Mouse (Mus musculus): ENCODE results near the gene Kctd12b.
"Not testable (repeated sequence)": the region's sequence is repeated elsewhere in the genome, so short reads cannot be mapped to it uniquely, and the experiment has no call there.

Gene Kctd12b

GRCm38 (mm10) chrX:153695782-153696395, at the start of gene Kctd12b:
Gene Kctd12b, minus strand, starts transcription at chrX:153696391.
- DNase-seq, result peak; percentile 14

GRCm38 (mm10) chrX:153742493-153742892, 46.3 kb upstream of the Kctd12b start:
- DNase-seq, result no peak

DNA sequence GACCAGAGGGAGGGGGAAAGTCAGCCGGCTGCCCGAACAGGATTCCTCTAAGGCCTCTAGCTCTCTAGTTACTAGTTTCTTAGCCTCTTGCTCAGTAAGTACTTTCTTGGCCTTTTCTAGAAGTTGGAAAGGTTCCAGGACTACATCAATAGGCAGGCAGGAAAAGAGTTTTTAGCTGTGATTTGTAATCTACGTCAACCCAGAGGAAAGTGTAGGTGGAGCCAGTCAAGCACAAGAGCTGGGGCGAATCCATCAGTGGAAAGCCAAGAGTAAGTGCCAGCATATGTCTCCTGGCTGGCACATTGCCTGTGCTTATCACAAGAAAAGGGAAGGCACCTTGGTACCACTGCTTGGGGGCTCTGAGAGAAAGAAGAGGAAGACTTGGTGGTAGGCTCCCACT, 39.5 kb upstream of the Kctd12b start:
- no peak for DNase-seq

DNA sequence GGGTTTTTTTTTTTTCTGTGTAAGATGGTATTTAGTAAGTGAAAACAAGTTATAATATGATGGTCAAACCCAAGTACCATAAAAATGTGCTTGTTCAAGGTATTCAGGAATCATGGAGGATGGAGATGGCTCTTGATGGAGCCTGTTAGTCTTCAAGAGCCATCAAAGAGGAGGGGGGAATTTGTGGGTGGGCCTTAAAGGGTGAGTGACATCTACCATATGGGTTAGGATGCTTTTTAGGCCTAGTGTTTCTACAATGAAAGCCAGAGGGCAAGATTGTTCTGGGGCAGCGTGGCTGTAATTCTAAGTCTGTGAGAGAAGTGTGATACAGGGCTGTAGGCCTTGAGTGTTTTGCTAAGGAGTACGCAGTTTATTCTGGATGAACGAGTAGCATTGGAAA, 28.2 kb upstream of the Kctd12b start:
- DNase-seq, result peak; percentile 55

DNA sequence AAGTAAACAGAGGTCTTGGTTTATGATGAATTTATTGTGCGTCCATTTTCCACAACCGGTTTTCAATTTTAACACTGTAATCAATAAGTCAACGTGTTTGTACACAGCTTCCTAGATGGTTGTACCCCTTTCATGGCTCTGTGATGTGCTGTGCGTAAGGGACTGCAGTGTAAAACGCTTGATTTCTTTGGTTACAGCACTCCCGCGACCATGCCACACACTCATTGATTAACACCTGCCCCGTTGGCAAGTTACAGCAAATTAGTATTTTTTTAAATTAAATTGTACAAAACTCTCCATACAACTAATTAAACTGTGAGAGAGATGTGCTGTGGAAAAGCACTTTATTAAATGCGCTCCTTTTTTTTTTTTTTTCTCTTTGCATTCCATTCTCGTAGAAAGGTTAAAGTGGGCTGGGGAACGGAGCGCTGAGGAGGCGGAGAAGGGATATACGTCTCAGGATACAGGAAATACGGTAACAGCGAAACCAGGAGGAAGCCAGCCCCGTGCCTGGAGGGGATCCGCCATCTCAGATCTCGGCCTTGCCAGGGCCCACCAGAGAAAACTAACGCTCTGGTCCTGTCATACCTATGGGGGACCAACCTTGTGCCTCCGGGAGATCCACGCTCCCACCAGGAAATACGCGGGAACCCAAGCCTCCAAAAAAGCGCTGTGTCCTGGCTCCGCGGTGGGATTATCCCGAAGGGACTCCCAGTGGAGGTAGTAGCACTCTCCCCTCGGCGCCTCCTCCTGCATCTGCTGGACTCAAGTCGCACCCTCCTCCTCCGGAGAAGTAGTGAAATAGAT, 27.1 kb upstream of the Kctd12b start, which contains the start of gene Nbdy:
Gene Nbdy (plus strand): TSS at position 481 of the 807 bp plus-strand sequence.
- DNase-seq, result peak; percentile 76

GRCm38 (mm10) chrX:153719602-153720001, 23.4 kb upstream of the Kctd12b start:
- peak; percentile 43 for DNase-seq

DNA sequence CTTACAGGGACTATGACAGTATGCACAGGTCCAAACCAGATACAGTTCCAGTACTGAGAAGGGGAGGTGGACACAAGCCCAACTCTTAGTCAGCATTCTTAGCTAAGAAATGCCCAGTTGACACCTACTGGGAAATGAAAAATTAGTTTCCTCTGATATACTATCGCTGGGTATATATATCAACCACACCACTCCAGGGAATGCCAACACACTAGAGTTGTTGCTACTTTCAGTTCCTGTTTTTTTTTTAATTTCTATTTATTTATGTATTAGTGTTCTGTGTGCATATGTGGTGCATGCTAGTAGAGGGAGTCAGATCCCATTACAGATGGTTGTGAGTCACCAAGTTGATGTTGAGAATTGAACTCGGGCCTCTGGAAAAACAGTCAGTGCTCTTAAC, 20.5 kb upstream of the Kctd12b start:
- DNase-seq, result no peak

- DNase-seq, result no peak
Observed at GRCm38 (mm10) chrX:153707735-153708134, 11.5 kb upstream of the Kctd12b start.

- no peak for DNase-seq
Observed at GRCm38 (mm10) chrX:153700463-153700862, 4.3 kb upstream of the Kctd12b start.

GRCm38 (mm10) chrX:153668233-153668632, 28.0 kb downstream of the Kctd12b start:
- DNase-seq, result not testable (repeated sequence)

DNA sequence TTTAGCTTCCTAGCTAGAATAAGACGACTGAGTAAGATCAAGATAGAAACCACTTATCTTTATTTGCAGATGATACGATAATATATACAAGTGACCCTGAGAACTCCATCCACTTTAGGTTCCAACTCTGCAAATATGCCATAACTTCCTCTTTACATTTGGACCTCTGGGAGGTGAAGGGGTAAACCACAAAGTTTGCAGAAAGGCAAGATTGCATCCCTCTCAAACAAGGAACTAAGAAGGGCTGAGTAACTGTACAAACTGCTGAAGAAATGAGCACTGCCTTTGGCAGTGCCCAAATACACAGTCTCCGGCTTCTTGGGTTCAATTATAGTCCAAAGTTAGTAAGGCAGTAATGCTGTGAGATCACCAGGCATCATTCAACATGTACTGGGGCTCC, 31.3 kb downstream of the Kctd12b start:
- DNase-seq, result no peak

GRCm38 (mm10) chrX:153656949-153657348, 39.2 kb downstream of the Kctd12b start:
- no peak for DNase-seq

DNA sequence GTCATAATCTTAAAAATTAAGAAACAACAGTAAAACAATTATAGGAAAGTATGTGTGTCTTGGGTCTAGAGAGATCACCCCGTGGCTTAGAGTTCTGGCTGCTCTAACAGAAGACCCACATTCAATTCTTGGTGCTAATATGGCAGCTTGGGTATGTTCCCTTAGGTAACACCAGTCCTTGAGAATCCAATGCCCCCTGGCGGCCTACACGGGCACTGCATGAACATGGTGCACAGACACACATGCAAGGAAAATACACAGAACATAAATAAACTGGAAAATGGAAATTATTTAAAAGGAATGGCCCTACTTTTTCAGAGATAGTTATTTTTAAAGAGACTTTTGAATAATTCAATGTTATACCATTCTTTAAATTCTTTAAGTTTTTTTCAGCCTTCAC, 55.6 kb downstream of the Kctd12b start:
- no peak for DNase-seq

GRCm38 (mm10) chrX:153636247-153636646, 59.9 kb downstream of the Kctd12b start:
- DNase-seq, result peak; percentile 34
